Mouse (Mus musculus): ENCODE data around the gene Stk11ip. TPM values are rescaled to one million over a fixed set of nuclear protein-coding genes. Genes with fewer than 3 reads are reported as not detected.

The Stk11ip gene
- 32.0 and 34.6 TPM in 2 replicates for polyA plus RNA-seq (2012; rRNA removed)

DNA sequence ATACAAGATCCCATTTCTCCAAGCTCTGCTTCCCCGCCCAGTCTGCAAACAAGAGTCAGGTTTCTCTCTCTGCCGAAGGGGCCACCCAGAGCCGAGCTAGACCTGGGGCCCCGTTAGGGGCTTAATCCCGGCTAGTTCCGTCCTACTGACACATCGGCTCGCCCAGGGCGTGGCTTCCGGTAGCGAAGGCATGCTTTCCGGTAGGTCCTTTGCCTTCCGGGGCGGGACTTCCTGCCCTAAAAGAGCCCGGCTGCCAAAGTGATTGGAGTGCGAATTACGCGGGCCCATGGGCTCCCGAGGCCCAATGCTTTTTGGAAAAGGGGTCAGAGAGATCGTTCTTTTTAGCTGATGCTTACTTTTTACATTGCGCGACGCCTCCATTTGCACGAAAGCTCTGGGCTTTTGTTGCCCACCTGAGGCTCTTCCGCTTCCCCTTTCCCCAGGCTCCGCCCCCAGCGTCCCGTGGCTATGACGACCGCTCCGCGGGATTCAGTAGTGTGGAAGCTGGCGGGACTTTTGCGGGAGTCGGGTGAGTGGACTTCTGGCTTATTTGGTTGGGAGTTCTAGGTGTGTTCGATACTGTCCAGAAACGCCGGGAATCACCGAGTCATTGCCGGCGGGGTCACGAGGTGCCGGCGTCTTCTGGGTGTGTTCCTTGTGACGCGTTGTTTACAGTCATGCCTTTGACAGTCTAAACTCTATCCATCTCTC is at the start of gene Stk11ip:
Gene Stk11ip (plus strand): TSS at position 209 of the 711 bp plus-strand sequence.

DNA sequence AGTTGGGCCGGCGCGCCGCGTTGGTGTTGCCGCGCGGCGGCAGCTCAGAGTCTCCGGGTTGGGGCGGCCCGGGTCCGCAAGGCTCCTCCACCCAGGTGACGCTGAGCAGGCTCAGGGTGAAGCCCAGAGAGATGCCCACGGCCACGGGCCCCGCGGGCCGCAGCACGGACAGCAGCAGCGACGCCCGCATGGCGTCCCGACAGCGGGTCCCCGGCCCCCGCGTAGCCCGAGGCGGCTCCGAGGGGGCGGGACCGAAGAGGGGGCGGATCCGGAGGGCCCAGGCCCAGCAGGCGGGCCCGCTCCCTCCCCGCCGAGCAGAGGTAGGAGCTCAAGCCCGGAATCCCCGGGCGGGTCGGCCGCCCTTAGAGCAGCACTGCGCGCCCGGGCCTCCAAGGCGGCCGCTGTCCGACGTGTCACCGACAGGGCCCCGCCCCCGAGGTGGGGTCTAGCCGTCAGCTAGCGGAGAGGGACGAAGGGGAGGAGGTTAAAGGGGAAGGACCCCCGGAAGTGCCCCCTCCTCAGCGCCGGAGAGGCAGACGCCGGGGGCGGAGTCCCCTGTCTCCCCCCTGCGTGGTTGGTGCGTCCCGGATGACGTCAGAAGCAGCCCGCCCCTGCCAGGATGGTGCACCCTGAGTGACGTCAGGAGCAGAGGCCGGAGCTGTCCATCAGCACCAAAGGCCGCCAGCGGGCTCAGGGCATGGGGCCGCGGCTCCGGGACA is 42.3 kb upstream of the Stk11ip start, which contains the start of the genes Chpf and Tmem198:
Gene Chpf (minus strand): TSS at position 392 of the 719 bp plus-strand sequence.
Gene Tmem198 (plus strand): TSS at position 617 of the 719 bp plus-strand sequence.

DNA sequence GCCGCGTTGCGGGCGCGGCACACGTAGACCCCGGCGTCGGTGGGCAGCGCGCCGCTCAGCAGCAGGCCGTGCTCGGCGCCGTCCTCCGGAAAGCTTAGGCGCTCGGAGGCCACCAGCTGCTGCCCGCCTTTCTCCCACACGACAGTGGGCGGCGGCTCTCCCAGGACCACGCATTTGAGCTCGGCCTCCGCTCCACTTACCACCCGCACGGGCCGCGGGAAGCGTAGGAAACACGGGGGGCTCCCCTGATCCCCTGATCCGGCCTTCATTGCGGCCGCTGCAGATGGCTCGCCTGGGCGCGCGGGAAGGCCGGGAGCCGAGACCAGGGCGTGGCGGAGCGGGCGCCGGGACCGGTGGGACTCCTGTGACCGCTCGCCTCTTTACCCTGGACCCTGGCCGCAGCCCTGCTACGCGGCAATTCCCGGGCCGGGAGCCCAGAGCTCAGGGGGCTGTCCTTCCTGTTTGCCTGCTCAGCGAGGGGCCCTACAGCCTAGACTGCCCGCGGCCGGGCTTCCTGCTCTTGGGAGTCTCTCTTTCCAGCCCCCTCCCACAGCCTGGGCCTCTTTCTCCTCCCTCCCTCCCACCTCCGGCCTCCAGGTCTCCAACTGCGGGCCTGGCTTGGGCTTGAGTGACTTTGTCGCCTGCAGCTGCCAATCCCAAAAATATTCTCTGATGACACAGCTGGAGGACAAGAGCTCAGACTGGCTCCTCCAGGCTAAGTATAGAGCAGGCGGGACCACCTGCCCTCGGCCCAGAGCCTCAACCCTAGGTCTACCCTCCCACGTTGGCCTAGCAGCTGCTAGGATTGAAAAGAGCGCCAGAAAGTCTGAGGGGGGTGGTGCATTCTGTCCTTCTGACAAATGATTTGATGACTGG is 15.1 kb upstream of the Stk11ip start, which contains the start of gene Obsl1:
Gene Obsl1 (minus strand): TSS at position 497 of the 876 bp plus-strand sequence.

DNA sequence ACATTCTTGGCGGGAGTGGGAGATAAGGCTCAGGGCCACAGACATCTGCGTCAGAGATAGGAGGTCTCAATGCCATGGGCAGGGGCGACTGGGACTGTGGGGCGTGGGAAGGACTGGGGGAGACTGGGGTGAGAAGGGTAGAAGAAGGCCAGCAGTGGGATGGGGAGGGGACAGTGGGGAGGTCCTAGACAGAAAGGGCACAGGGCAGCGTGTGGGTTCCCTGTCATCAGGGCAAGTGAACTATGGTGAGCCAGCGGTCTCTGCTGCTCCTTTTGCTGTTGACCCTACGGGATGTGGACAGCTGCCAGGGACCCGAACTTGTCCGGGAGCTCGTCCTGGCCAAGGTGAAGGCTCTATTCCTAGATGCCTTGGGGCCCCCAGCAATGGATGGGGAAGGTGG is 14.3 kb upstream of the Stk11ip start, which contains the start of gene Inha:
Gene Inha (plus strand): TSS at position 72 of the 400 bp plus-strand sequence.

DNA sequence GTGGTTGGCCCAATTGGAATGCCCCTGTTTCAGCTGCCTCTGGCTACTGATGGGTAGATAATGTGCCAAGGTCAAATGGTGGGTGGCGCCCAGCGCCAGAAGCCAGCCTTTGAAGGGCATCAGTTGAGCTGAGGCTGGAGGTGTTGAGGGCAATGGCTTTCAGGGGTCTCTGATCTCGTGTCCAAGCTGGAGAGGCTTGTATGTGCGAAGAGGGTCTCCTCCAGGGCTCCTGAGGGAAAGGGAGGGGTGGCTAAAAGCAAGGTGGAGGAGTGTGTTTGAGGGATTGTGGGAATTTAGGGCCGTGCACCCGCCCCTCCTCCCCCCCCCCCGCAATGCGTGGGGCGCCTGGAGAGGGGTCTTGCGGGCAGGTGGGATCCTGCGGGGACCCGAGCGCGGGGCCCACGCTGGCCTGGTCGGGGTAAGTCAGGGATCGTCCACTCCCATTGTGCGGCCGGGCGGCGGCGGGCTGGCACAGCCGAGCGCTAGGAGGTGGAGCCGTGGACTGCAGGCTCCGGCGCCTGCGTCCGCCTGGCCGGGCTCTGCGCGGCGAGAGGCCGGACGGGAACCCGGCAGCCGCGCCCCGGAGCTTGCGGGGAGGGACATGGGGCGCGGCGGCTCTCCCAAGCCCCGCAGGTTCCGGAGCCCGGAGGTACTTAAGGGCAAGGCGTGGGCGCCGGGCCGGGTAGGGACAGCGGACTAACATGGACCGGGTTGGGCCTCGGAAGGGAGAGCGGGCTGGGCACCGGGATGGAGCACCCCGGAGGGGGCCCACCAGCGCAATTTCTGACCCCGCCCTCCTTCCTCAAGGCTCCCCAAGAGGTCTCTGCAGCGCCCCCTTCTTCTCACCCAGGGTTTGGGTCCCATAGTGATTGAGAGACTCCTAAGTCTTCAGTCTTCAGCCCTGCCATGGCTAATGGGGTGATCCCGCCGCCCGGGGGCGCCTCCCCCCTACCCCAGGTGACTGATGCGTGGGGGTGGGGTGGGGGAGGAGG is 24.9 kb downstream of the Stk11ip start, which contains the start of gene Slc4a3:
Gene Slc4a3 (plus strand): TSS at position 302 of the 992 bp plus-strand sequence.

Other genes with a start within 250 kb of the Stk11ip start
- 9.7 and 17.3 TPM in 2 replicates for gene Resp18, start 243.1 kb upstream of the Stk11ip start, polyA plus RNA-seq (2012; rRNA removed)
- 102 and 138 TPM in 2 replicates for gene Dnpep, start 203.5 kb upstream of the Stk11ip start, polyA plus RNA-seq (2012; rRNA removed)
- 5.1 and 15.4 TPM in 2 replicates for gene Des, start 161.2 kb upstream of the Stk11ip start, polyA plus RNA-seq (2012; rRNA removed)
- 40.6 and 51.1 TPM in 2 replicates for gene Speg, start 146.2 kb upstream of the Stk11ip start, polyA plus RNA-seq (2012; rRNA removed)
- gene Gmppa, start 85.6 kb upstream of the Stk11ip start, polyA plus RNA-seq (2012; rRNA removed), result 50.2 and 71.7 TPM in 2 replicates
- gene Asic4, start 71.1 kb upstream of the Stk11ip start, polyA plus RNA-seq (2012; rRNA removed), result 12.8 and 13.3 TPM in 2 replicates
- gene Chpf, start 42.2 kb upstream of the Stk11ip start, polyA plus RNA-seq (2012; rRNA removed), result 29.6 and 30.3 TPM in 2 replicates
- 9.1 and 16.2 TPM in 2 replicates for gene Tmem198, start 42.0 kb upstream of the Stk11ip start, polyA plus RNA-seq (2012; rRNA removed)
- gene Obsl1, start 15.1 kb upstream of the Stk11ip start, polyA plus RNA-seq (2012; rRNA removed), result 96.8 and 109 TPM in 2 replicates
- 19.5 and 20.7 TPM in 2 replicates for gene Inha, start 14.5 kb upstream of the Stk11ip start, polyA plus RNA-seq (2012; rRNA removed)
- 47.3 and 55.0 TPM in 2 replicates for gene Slc4a3, start 24.7 kb downstream of the Stk11ip start, polyA plus RNA-seq (2012; rRNA removed)

Data from central nervous system, embryonic 11.5 days (tissue).